Mouse (Mus musculus): Measurements from ENCODE around the gene Kcnj10. TPM values are rescaled to one million over a fixed set of nuclear protein-coding genes. Genes with fewer than 3 reads are reported as not detected.
A peak's percentile ranks its signal among the peaks of the same experiment; 100 is the strongest.

Gene Kcnj10
- polyA plus RNA-seq, 1 experiment from 2014 or later, result not detected

GRCm38 (mm10) chr1:172312768-172313561 is 28.0 kb upstream of the Kcnj10 start:
- ATAC-seq (ENCODE audit: extremely low read depth, insufficient number of reproducible peaks, low FRiP score, low TSS enrichment), result no peak
- no peak overlapping the region for H3K27ac ChIP-seq (replicated peaks)
- H3K4me2 ChIP-seq, result peak overlapping the region; percentile 98
- 19% methylated on average over 16 of the region's 16 CpGs for WGBS
- peaks cover 12% of the 10 kb centered on the region; the same call in 1 of the 2 replicates for H3K27me3 ChIP-seq (replicated peaks)
- H3K36me3 ChIP-seq, result peaks cover 5% of the 10 kb centered on the region; the same call in 1 of the 2 replicates
- peak overlapping the region; percentile 77 for H3K4me3 ChIP-seq
- H3K9me3 ChIP-seq, result no peaks in the 10 kb centered on the region
- H3K4me1 ChIP-seq, result peaks cover 28% of the 10 kb centered on the region
- peak overlapping the region; percentile 89 for H3K9ac ChIP-seq

- Histone ChIP-seq H3K27ac (replicated peaks) (no peak overlapping the region), H3K27me3 (replicated peaks) (peaks cover 12% of the 10 kb centered on the region; the same call in 1 of the 2 replicates), H3K36me3 (peaks cover 12% of the 10 kb centered on the region), H3K9ac (no peak overlapping the region), H3K4me2 (no peak overlapping the region), H3K9me3 (no peaks in the 10 kb centered on the region), H3K4me1 (peaks cover 28% of the 10 kb centered on the region), H3K4me3 (no peak overlapping the region)
- WGBS, result 70% methylated on average over 10 of the region's 10 CpGs
- no peak for ATAC-seq (ENCODE audit: extremely low read depth, insufficient number of reproducible peaks, low FRiP score, low TSS enrichment)
These were observed 27.2 kb upstream of the Kcnj10 start for GRCm38 (mm10) chr1:172313613-172314411.

GRCm38 (mm10) chr1:172314911-172315310 is 26.1 kb upstream of the Kcnj10 start:
- H3K27ac ChIP-seq (replicated peaks), result no peak overlapping the region
- no peak overlapping the region for H3K9ac ChIP-seq
- H3K4me1 ChIP-seq, result peaks cover 24% of the 10 kb centered on the region
- H3K4me2 ChIP-seq, result no peak overlapping the region
- no peaks in the 10 kb centered on the region for H3K9me3 ChIP-seq
- no peak overlapping the region for H3K4me3 ChIP-seq
- H3K36me3 ChIP-seq, result peaks cover 20% of the 10 kb centered on the region
- WGBS, result 69% methylated on average over 3 of the region's 3 CpGs
- ATAC-seq (ENCODE audit: extremely low read depth, insufficient number of reproducible peaks, low FRiP score, low TSS enrichment), result no peak
- peaks cover 12% of the 10 kb centered on the region; the same call in 1 of the 2 replicates for H3K27me3 ChIP-seq (replicated peaks)

GRCm38 (mm10) chr1:172317431-172317830 is 23.6 kb upstream of the Kcnj10 start:
- H3K27me3 ChIP-seq (replicated peaks), result peaks cover 24% of the 10 kb centered on the region

GRCm38 (mm10) chr1:172317946-172318345 is 23.1 kb upstream of the Kcnj10 start:
- H3K4me3 ChIP-seq, result no peak overlapping the region
- H3K27ac ChIP-seq (replicated peaks), result no peak overlapping the region
- no peaks in the 10 kb centered on the region for H3K9me3 ChIP-seq
- peaks cover 29% of the 10 kb centered on the region for H3K27me3 ChIP-seq (replicated peaks)
- 57% methylated on average over 15 of the region's 15 CpGs for WGBS
- H3K4me1 ChIP-seq, result peaks cover 6% of the 10 kb centered on the region
- 0 out of 2 replicates have a peak overlapping the region, but pooled peaks have one; percentile 30 for H3K4me2 ChIP-seq
- H3K9ac ChIP-seq, result no peak overlapping the region
- H3K36me3 ChIP-seq, result peaks cover 20% of the 10 kb centered on the region
- no peak for ATAC-seq (ENCODE audit: extremely low read depth, insufficient number of reproducible peaks, low FRiP score, low TSS enrichment)

More at GRCm38 (mm10) chr1:172317431-172317830, 23.6 kb upstream of the Kcnj10 start:
- Histone ChIP-seq H3K4me1 (peaks cover 10% of the 10 kb centered on the region), H3K9me3 (no peaks in the 10 kb centered on the region), H3K9ac (no peak overlapping the region), H3K4me3 (no peak overlapping the region), H3K36me3 (peaks cover 20% of the 10 kb centered on the region), H3K27ac (replicated peaks) (no peak overlapping the region), H3K4me2 (peak overlapping the region; percentile 30)
- no peak for ATAC-seq (ENCODE audit: extremely low read depth, insufficient number of reproducible peaks, low FRiP score, low TSS enrichment)
- WGBS, result 51% methylated on average over 18 of the region's 18 CpGs

GRCm38 (mm10) chr1:172318424-172319035 is 22.5 kb upstream of the Kcnj10 start:
- Histone ChIP-seq H3K27me3 (replicated peaks) (peaks cover 34% of the 10 kb centered on the region), H3K4me1 (0 out of 2 replicates have a peak, but pooled peaks cover under 1% of the 10 kb centered on the region)
- 83% methylated on average over 19 of the region's 19 CpGs for WGBS

GRCm38 (mm10) chr1:172319346-172319745 is 21.7 kb upstream of the Kcnj10 start:
- Histone ChIP-seq H3K9me3 (no peaks in the 10 kb centered on the region), H3K27ac (replicated peaks) (no peak overlapping the region), H3K36me3 (peaks cover 20% of the 10 kb centered on the region), H3K4me3 (no peak overlapping the region), H3K4me1 (no peaks in the 10 kb centered on the region), H3K4me2 (no peak overlapping the region), H3K27me3 (replicated peaks) (peaks cover 34% of the 10 kb centered on the region), H3K9ac (no peak overlapping the region)
- ATAC-seq (ENCODE audit: extremely low read depth, insufficient number of reproducible peaks, low FRiP score, low TSS enrichment), result no peak
- 84% methylated on average over 7 of the region's 7 CpGs for WGBS

More at GRCm38 (mm10) chr1:172318424-172319035, 22.5 kb upstream of the Kcnj10 start:
- Histone ChIP-seq H3K9ac (no peak overlapping the region), H3K4me3 (no peak overlapping the region), H3K9me3 (no peaks in the 10 kb centered on the region), H3K36me3 (peaks cover 20% of the 10 kb centered on the region), H3K4me2 (no peak overlapping the region), H3K27ac (replicated peaks) (no peak overlapping the region)
- ATAC-seq (ENCODE audit: extremely low read depth, insufficient number of reproducible peaks, low FRiP score, low TSS enrichment), result no peak

- Histone ChIP-seq H3K27me3 (replicated peaks) (peaks cover 39% of the 10 kb centered on the region), H3K4me3 (no peak overlapping the region), H3K4me2 (no peak overlapping the region), H3K9me3 (no peaks in the 10 kb centered on the region), H3K27ac (replicated peaks) (no peak overlapping the region), H3K4me1 (no peaks in the 10 kb centered on the region), H3K9ac (no peak overlapping the region), H3K36me3 (peaks cover 20% of the 10 kb centered on the region)
- ATAC-seq (ENCODE audit: extremely low read depth, insufficient number of reproducible peaks, low FRiP score, low TSS enrichment), result no peak
- WGBS, result 60% methylated on average over 5 of the region's 5 CpGs
These were observed 21.0 kb upstream of the Kcnj10 start for GRCm38 (mm10) chr1:172319921-172320411.

GRCm38 (mm10) chr1:172322725-172323124 is 18.3 kb upstream of the Kcnj10 start:
- ATAC-seq (ENCODE audit: extremely low read depth, insufficient number of reproducible peaks, low FRiP score, low TSS enrichment), result no peak

GRCm38 (mm10) chr1:172323298-172323697 is 17.7 kb upstream of the Kcnj10 start:
- Histone ChIP-seq H3K4me3 (no peak overlapping the region), H3K4me1 (peaks cover 10% of the 10 kb centered on the region; the same call in 1 of the 2 replicates), H3K27ac (replicated peaks) (no peak overlapping the region), H3K9ac (no peak overlapping the region), H3K27me3 (replicated peaks) (peaks cover 66% of the 10 kb centered on the region), H3K36me3 (peaks cover 11% of the 10 kb centered on the region), H3K4me2 (no peak overlapping the region), H3K9me3 (peaks cover 5% of the 10 kb centered on the region; the same call in 1 of the 2 replicates)
- no peak for ATAC-seq (ENCODE audit: extremely low read depth, insufficient number of reproducible peaks, low FRiP score, low TSS enrichment)
- WGBS, result 43% methylated on average over 5 of the region's 5 CpGs

More at GRCm38 (mm10) chr1:172322725-172323124, 18.3 kb upstream of the Kcnj10 start:
- Histone ChIP-seq H3K36me3 (peaks cover 15% of the 10 kb centered on the region), H3K9ac (no peak overlapping the region), H3K4me1 (peaks cover 10% of the 10 kb centered on the region; the same call in 1 of the 2 replicates), H3K27ac (replicated peaks) (no peak overlapping the region), H3K9me3 (peaks cover 5% of the 10 kb centered on the region; the same call in 1 of the 2 replicates), H3K4me3 (no peak overlapping the region), H3K27me3 (replicated peaks) (peaks cover 60% of the 10 kb centered on the region), H3K4me2 (no peak overlapping the region)
- WGBS, result 50% methylated on average over 13 of the region's 13 CpGs
